Mouse (Mus musculus) embryo, embryonic 10.5 days (tissue): ENCODE measurements around the gene Tmem182.

Experiments
- DNase-seq: peaks from one replicate; pipeline ENCODE4 v3.0.0-alpha.2; 2015; ENCODE audit warnings: low spot score

The Tmem182 gene

GRCm38 (mm10) chr1:40865043-40865442, 59.6 kb downstream of the Tmem182 start:
- no peak for DNase-seq

GRCm38 (mm10) chr1:40867106-40867505, 61.7 kb downstream of the Tmem182 start:
- DNase-seq = no peak

GRCm38 (mm10) chr1:40867651-40868050, 62.2 kb downstream of the Tmem182 start:
- DNase-seq = no peak

GRCm38 (mm10) chr1:40873760-40874455, 68.5 kb downstream of the Tmem182 start:
- DNase-seq = peak; percentile 14

- no peak for DNase-seq
Measured at GRCm38 (mm10) chr1:40874456-40875375, 69.3 kb downstream of the Tmem182 start.

- peak; percentile 83 for DNase-seq
Measured at GRCm38 (mm10) chr1:40879051-40879450, 73.7 kb downstream of the Tmem182 start.

GRCm38 (mm10) chr1:40879526-40879925, 74.1 kb downstream of the Tmem182 start:
- no peak for DNase-seq

- DNase-seq = peak; percentile 10
Measured at GRCm38 (mm10) chr1:40880527-40880926, 75.1 kb downstream of the Tmem182 start.

- no peak for DNase-seq
Measured at GRCm38 (mm10) chr1:40883856-40884255, 78.5 kb downstream of the Tmem182 start.

- no peak for DNase-seq
Measured at GRCm38 (mm10) chr1:40884943-40885342, 79.5 kb downstream of the Tmem182 start.

GRCm38 (mm10) chr1:40887673-40888072, 82.3 kb downstream of the Tmem182 start:
- DNase-seq = peak; percentile 81

GRCm38 (mm10) chr1:40888396-40889040, 83.1 kb downstream of the Tmem182 start:
- no peak for DNase-seq

GRCm38 (mm10) chr1:40889617-40890016, 84.2 kb downstream of the Tmem182 start:
- DNase-seq = no peak

- DNase-seq = peak; percentile 21
Measured at GRCm38 (mm10) chr1:40890246-40890645, 84.8 kb downstream of the Tmem182 start.

- DNase-seq = no peak
Measured at GRCm38 (mm10) chr1:40903712-40904111, 98.3 kb downstream of the Tmem182 start.
